Mouse (Mus musculus): Measurements from ENCODE around the gene Katnal1.

Katnal1 gene

DNA sequence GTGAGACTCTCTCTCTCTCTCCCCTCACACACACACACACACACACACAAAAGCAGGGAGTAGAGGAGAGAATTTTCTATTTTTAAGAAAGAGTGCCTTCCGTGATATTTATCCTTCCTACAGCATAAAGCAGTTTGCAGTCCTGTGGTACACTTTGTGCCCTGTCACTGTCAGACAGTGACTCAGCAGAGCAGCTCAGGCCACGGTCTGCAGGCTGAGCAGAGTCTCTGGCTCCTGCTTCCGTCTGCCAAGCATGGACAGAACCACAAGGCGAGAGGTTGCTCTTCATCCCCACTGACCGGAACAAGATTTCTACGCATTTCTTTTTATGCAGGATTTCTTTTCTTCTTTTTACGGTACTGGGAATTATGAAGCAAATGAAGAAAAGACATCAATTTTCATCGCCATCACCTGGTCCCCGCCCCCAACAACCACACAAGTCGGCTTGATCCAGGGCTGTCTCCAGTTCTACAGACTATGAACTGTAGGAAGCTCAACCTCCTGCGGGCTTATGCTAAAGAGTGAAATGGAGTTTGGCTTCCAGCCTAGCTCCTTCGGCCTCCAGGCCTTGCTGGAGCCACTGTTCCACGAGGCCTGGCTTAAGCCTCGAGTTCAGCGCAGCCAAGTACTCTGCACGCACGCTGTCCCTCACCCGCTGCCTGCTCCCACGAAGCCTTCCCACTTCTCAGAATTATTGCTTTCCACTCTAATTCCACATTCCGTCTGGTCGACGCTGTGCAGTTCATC, 25.4 kb upstream of the Katnal1 start:
- DNase-seq (ENCODE audit: low read depth), result no peak

DNA sequence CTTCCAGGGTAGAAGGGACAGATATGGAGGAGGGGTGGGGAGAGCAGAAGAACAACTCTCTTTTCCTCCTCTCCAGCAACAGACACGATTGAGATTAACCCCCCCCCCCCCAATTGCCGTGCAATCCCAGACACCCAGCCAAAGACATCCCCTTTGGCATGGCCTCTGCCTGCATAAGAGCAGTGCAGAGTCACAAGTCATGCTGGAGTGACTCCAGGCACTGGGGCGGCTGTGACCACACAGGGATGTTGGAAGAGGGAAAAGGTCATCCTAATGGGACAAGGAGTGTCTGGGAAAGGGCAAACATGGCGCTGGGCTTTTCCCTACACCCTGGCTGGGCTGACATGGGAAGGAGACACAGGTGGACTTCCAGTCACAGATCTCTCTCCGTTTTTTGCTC, 24.0 kb upstream of the Katnal1 start:
- DNase-seq (ENCODE audit: low read depth), result no peak

- no peak for DNase-seq (ENCODE audit: low read depth)
Measured at GRCm38 (mm10) chr5:148952419-148952818, 23.3 kb upstream of the Katnal1 start.

GRCm38 (mm10) chr5:148951360-148951759, 22.2 kb upstream of the Katnal1 start:
- no peak for DNase-seq (ENCODE audit: low read depth)

GRCm38 (mm10) chr5:148950064-148950463, 20.9 kb upstream of the Katnal1 start:
- no peak for DNase-seq (ENCODE audit: low read depth)

- no peak for DNase-seq (ENCODE audit: low read depth)
Measured at GRCm38 (mm10) chr5:148948577-148948976, 19.5 kb upstream of the Katnal1 start.

GRCm38 (mm10) chr5:148947412-148947811, 18.3 kb upstream of the Katnal1 start:
- DNase-seq (ENCODE audit: low read depth), result no peak

DNA sequence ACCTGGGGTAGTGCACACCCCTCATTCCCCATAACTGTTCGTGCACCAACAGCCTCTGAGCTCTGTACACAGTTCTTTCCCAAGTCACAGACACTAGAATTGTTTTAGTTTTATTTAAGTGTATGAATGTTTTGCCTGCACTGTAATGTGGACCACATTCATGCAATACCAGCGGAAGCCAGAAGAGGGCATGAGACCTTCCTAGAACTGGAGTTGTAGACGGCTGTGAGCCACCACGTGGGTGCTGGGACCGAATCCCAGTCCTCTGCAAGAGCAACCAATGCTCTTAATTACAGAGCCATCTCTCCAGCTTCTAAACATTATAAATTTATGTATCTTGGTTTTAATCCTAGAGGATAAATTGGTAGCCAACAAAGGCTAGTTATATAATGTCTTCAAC, 17.7 kb upstream of the Katnal1 start:
- no peak for DNase-seq (ENCODE audit: low read depth)

DNA sequence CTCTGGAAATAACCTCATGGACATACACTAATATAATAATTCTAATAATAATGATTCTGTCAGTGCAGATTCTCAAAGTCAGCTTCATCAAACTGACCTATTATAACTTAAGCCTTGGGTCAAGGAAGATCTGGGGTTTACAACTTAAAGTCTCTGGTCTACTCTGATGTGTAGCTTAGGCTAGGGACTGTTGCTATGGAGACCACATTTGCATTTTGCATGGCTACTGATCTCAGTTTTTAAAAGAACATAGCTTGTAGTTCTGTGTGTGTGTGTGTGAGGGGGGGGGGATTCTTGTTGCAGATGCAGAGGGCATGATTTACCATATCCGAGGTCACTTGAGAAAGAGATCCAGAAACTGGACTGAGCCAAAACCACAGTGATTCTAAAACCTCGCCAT, 16.6 kb upstream of the Katnal1 start:
- DNase-seq (ENCODE audit: low read depth), result no peak

GRCm38 (mm10) chr5:148944024-148944423, 14.9 kb upstream of the Katnal1 start:
- no peak for DNase-seq (ENCODE audit: low read depth)

DNA sequence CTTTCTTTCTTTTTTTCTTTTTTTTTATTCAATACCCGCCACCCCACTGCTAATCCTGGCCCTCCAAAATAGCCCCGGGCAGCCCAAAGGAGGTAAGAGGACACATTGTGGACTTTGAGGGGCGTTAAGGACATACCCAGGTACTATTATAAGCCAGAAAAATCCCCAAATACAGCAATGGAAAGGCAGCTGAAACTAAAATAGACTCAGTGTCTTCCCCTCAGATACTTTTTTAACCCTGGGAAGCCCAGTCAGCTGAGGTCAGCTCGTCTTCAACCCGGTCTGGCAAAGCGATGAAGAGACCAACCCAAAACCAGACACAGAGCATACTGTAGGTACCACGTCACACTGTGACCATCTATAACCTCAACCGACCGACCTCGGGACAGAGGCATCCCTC, 14.3 kb upstream of the Katnal1 start:
- DNase-seq (ENCODE audit: low read depth), result no peak

DNA sequence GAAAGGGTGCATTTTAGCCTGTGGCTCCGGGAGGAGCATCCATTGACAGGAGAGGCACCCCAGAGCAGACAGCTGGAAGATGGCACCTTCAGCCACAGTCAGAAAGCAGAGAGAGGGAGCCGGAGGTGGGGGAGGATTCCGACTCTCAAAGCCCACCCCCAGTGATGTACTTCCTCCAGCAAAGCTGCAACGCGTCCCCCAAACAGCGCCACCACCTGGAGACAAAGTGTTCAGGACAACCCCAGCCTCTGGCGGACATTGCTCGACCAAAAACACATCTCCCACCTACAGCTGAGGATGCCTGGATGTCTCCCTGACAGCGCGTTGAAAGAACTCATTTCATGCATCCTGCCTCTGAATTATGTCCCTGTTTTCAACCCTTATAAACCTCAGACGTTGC, 13.8 kb upstream of the Katnal1 start:
- DNase-seq (ENCODE audit: low read depth), result no peak

GRCm38 (mm10) chr5:148942305-148942704, 13.2 kb upstream of the Katnal1 start:
- DNase-seq (ENCODE audit: low read depth), result no peak

- no peak for DNase-seq (ENCODE audit: low read depth)
Measured at GRCm38 (mm10) chr5:148941867-148942266, 12.7 kb upstream of the Katnal1 start.

GRCm38 (mm10) chr5:148939948-148940382, 10.8 kb upstream of the Katnal1 start:
- no peak for DNase-seq (ENCODE audit: low read depth)

DNA sequence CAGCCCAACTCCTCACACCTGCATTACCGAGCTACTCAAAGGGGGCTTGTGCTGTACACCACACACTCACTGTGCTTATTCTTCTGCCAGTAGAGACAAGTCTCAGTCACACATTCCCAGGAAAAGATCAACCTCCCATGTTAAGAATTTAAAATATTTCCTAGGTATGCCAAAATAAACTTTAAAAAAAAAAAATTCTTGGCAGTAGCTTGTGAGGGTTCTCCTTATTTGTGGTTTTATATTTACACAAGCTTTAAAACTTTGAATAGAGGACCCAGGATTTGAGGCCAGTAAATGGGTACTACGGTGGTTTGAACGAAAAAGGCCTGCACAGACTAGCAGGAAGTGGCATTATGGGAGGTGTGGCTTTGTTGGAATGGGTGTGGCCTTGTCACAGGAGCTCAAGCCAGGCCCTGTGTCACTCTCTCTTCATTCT, 7.4 kb upstream of the Katnal1 start:
- DNase-seq (ENCODE audit: low read depth), result no peak

DNA sequence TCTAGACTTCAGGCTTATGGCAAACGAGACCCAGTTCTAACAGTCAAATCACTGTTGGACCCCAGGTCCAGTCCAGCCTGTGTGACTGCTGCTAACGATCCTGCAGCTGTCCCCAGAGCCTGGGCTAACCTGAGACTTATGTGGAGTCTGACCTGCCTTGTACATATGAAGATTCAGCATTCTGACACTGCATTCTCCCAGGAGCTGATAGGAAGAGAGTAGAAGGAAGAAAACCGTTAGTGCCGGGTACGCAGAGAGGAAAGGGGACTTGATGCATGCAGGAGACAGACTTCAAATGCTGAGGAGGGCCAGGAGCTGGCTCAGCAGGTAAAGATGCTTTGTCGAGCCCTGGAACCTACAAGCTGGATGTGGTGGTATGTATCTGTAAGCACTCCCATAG, 6.8 kb upstream of the Katnal1 start:
- DNase-seq (ENCODE audit: low read depth), result no peak

DNA sequence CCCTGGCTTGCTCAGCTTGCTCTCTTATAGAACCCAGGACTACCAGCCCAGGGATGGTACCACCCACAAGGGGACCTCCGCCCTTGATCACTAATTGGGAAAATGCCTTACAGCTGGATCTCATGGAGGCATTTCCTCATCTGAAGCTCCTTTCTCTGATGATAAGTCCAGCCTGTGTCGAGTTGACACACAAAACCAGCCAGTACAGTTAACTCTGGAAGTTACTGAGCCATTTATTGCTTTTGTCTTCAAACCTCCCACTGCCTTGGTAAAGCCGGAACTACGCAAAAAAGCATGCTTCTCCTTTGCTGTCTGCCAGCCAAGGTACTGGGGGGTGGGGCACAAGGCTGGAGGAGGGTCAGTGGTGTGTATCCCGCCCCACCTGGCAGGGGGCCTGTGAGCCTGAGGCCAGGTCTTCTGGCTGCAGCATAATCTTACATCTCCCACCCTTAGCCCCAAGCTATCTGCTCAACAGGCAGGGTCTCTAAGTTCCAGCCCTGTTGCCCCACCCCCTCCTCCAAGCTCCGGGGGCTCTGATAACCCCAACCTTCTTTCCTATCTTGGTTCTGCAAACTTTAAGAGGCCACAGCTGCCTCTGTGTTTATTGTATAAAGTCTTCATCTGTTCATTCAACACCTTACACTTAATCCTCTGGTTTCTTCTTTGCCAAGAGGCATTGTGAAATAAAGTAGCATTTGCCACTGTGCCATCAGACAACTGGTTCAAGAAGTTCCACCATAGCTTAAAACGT, 6.1 kb upstream of the Katnal1 start:
- DNase-seq (ENCODE audit: low read depth), result peak; percentile 72

DNA sequence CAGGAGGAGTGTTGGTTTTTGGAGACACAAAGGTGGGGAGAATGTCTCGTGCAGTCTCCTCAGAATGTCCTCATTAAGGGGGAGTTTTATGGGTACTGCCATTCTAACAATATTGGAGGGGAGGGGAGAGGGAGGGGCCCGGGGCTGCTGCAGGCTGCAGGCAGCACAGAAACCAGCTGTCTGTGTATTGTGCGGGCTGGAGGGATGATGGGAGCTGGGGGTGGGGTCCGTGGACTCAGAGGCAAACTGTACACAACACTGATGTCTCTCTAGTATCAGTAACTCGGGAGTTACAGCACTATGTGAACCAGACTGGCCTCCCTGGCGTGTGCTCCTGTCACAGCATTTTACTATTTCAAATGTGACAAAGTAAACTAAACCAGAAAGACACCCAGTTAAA, 5.3 kb upstream of the Katnal1 start:
- no peak for DNase-seq (ENCODE audit: low read depth)

DNA sequence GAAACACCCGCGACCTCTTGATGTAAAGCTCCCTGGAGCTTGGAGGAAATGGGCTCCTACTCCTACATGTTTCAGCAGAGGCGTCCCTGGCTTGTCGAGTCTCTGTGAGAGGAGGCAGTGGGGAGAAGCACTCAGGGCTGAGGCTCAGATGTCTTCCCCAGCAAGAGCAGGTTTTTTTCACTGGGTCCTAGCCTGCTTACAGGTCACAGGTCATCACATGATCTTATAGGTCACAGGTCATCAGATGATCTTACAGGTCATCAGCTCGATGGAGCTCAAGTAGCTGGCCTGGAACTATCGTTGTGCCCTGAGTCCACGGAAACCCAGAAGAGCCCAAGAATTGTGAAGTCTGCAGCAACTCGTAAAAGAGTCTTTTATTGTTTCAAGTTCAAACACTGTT, 4.6 kb upstream of the Katnal1 start:
- no peak for DNase-seq (ENCODE audit: low read depth)

GRCm38 (mm10) chr5:148931301-148931700, 2.2 kb upstream of the Katnal1 start:
- no peak for DNase-seq (ENCODE audit: low read depth)

GRCm38 (mm10) chr5:148928382-148929115, 571 bp downstream of the Katnal1 start:
- peak; percentile 91 for DNase-seq (ENCODE audit: low read depth)

- no peak for DNase-seq (ENCODE audit: low read depth)
Measured at GRCm38 (mm10) chr5:148927717-148928223, 1.4 kb downstream of the Katnal1 start.

Measured in c-Kit-positive CD71-positive TER-119-negative erythroid progenitor cells, embryonic 14.5 days (primary cell).